Mouse (Mus musculus) thymus, adult 2 months (tissue): Measurements from ENCODE around the gene Lefty1.

Experiments
- CTCF ChIP-seq: fragments of 200-500 bp; IDR thresholded peaks from 2 replicates; pipeline ENCODE4 v1.5.1; 2012; ENCODE audit warnings: mild to moderate bottlenecking, control low read depth, low read length, moderate library complexity, borderline replicate concordance; ENCODE audit not compliant: control insufficient read depth, poor library complexity, insufficient read depth; ENCODE audit errors: extremely low read depth
- POLR2A ChIP-seq: fragments of 200-500 bp; IDR thresholded peaks from 2 replicates; pipeline ENCODE4 v1.6.1; 2012; ENCODE audit warnings: mild to moderate bottlenecking, low read length, control low read depth, moderate library complexity; ENCODE audit not compliant: control insufficient read depth, poor library complexity, insufficient read depth; ENCODE audit errors: extremely low read depth

DNA sequence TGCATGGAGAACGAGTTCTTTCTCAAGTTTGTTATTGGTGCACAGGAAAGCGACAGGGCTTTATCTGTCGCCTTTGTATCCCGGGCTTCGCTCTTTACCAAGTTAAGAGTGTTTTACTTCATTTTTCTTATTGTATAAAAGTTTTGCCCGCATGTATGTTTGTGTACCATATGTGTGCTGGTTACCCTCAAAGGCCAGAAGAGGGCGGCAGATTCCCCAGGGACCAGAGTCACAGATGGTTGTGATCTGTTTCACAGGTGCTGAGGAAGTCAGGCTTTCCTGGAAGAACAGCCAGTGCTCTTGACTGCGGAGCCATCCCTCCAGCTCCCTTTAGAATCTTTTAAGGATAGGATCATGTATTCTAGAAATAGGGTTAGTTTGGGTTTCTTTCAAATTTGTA is 51.9 kb downstream of the Lefty1 start:
- TF ChIP-seq POLR2A (no peak), CTCF (no peak)
